Mouse (Mus musculus): Measurements from ENCODE around the gene Nup153. TPM values are rescaled to one million over a fixed set of nuclear protein-coding genes. Genes with fewer than 3 reads are reported as not detected.

The Nup153 gene
- total RNA-seq, 2 experiments from 2014 or later, result 46.5 to 49.7 TPM

GRCm38 (mm10) chr13:46690559-46691241 is 37.0 kb downstream of the Nup153 start:
- Histone ChIP-seq H3K27ac (no peak overlapping the region), H3K4me3 (no peak overlapping the region)
- DNase-seq, result no peak
- no peak for TF ChIP-seq CTCF (IDR thresholded peaks at IDR 0.05)
- intact Hi-C loops (cut with DNase I), result no loop called here

DNA sequence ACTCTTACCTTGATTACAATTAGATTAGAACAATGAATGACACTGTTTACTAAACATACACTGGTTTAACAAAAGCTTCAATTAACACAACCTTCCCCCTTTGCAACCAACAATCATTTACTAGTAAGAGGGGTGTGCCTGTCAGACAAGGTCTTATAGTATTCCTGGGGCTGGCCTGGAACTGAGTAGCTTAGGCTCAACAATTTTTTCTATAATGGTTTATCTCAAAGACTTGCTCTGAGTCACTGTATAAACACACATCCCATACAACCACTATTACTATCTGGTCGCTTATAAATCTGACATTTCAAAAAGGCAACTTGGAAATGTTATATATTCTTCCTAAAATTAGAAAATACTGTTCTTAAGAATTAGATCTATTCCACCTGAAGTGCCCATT is 44.4 kb downstream of the Nup153 start:
- H3K4me3 ChIP-seq, result no peak overlapping the region
- intact Hi-C loops (cut with DNase I), result no loop called here
- TF ChIP-seq CTCF (IDR thresholded peaks at IDR 0.05), result no peak
- no peak for DNase-seq
- H3K27ac ChIP-seq, result no peak overlapping the region

DNA sequence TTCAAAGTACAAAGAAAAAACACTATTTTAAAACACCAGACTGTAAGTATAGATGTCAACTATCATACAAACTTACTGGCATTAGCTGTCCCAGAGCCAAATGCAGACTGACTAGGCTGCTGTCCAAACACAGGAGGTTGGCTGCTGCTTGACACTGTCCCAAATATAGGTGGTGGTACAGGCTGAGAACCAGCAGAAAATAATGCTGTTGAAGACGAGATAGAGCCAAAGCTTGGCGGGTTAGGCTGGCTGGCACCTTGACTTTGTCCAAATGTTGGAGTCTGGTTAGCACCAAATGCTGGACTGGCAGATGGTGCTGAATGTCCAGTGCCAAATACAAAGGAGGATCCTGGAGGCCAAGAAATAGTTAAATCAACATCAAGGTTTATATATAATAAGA is 44.8 kb downstream of the Nup153 start:
- Histone ChIP-seq H3K27ac (no peak overlapping the region), H3K4me3 (no peak overlapping the region)
- DNase-seq, result peak; percentile 45
- intact Hi-C loops (cut with DNase I), result no loop called here
- TF ChIP-seq CTCF (IDR thresholded peaks at IDR 0.05), result no peak

- H3K27ac ChIP-seq, result no peak overlapping the region
- intact Hi-C loops (cut with DNase I), result no loop called here
- TF ChIP-seq CTCF (IDR thresholded peaks at IDR 0.05), result no peak
- H3K4me3 ChIP-seq, result no peak overlapping the region
- no peak for DNase-seq
Measured at GRCm38 (mm10) chr13:46677721-46678120, 50.0 kb downstream of the Nup153 start.

GRCm38 (mm10) chr13:46674601-46675000 is 53.1 kb downstream of the Nup153 start:
- H3K27ac ChIP-seq, result peak overlapping the region; percentile 20; the same call in 1 of the 2 replicates
- DNase-seq, result peak; percentile 44
- TF ChIP-seq CTCF (IDR thresholded peaks at IDR 0.05), result no peak
- intact Hi-C loops (cut with DNase I), result no loop called here
- no peak overlapping the region for H3K4me3 ChIP-seq

GRCm38 (mm10) chr13:46670514-46670913 is 57.2 kb downstream of the Nup153 start:
- DNase-seq, result no peak
- TF ChIP-seq CTCF (IDR thresholded peaks at IDR 0.05), result no peak
- intact Hi-C loops (cut with DNase I), result no loop called here

GRCm38 (mm10) chr13:46669620-46670271 is 58.0 kb downstream of the Nup153 start:
- peak; percentile 26; the same call in 1 of the 2 replicates for TF ChIP-seq CTCF (IDR thresholded peaks at IDR 0.05)
- H3K27ac ChIP-seq, result peak overlapping the region; percentile 96
- intact Hi-C loops (cut with DNase I), result loop anchor here (5.0 kb wide), 1 partner anchor 247 kb away; no protein-coding TSS in a partner anchor
- peak overlapping the region; percentile 91 for H3K4me3 ChIP-seq
- peak; percentile 52 for DNase-seq

More at GRCm38 (mm10) chr13:46670514-46670913, 57.2 kb downstream of the Nup153 start:
- Histone ChIP-seq H3K4me3 (peak overlapping the region; percentile 91), H3K27ac (peak overlapping the region; percentile 96)

DNA sequence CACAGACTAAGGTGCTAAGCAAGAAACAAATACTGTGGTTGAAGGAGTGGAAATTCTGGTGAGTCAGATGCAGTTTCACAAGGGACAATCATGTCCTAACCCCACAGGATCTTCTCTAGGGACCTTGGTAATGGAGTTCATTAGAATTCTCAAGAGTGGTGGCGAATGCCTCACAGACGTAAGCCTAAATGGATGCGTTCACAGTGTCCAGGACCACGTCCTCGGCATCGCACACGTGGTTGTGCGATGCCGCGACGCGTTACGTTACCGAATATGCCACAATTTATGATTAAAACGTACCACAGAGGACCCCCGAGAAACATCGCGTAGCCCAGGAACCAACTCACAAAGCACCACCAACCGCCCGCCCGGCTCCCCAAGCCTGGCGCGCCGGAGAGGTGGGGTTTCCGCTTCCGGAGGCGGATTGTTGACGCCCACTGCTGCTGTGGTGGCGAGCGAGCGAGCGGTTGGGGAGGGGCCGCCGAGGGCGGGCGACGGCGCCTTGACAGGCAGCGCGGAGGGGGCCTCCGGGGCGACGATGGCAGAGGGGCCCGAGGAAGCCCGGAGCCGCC is 58.6 kb downstream of the Nup153 start, which contains the start of gene Fam8a1:
TSS of gene Fam8a1 (plus strand) at position 475 of the 572 bp plus-strand sequence.
- intact Hi-C loops (cut with DNase I), result loop anchor here (5.0 kb wide), 1 partner anchor 247 kb away; no protein-coding TSS in a partner anchor

GRCm38 (mm10) chr13:46663461-46663964 is 64.2 kb downstream of the Nup153 start:
- intact Hi-C loops (cut with DNase I), result loop anchor here (2.0 kb wide), 2 partner anchors 307 to 353 kb away; no protein-coding TSS in a partner anchor
- no peak overlapping the region for H3K27ac ChIP-seq
- H3K4me3 ChIP-seq, result no peak overlapping the region
- peak; percentile 72 for TF ChIP-seq CTCF (IDR thresholded peaks at IDR 0.05)
- no peak for DNase-seq

More for the DNA sequence above, 58.6 kb downstream of the Nup153 start, which contains the start of gene Fam8a1:
- peak; percentile 94 for DNase-seq
- TF ChIP-seq CTCF (IDR thresholded peaks at IDR 0.05), result no peak
- Histone ChIP-seq H3K27ac (peak within 1 kb of the TSS; percentile 96), H3K4me3 (peak within 1 kb of the TSS; percentile 91)

GRCm38 (mm10) chr13:46659211-46659610 is 68.5 kb downstream of the Nup153 start:
- intact Hi-C loops (cut with DNase I), result no loop called here
- no peak for DNase-seq
- peak; percentile 15; the same call in 1 of the 2 replicates for TF ChIP-seq CTCF (IDR thresholded peaks at IDR 0.05)
- no peak overlapping the region for H3K27ac ChIP-seq
- no peak overlapping the region for H3K4me3 ChIP-seq

DNA sequence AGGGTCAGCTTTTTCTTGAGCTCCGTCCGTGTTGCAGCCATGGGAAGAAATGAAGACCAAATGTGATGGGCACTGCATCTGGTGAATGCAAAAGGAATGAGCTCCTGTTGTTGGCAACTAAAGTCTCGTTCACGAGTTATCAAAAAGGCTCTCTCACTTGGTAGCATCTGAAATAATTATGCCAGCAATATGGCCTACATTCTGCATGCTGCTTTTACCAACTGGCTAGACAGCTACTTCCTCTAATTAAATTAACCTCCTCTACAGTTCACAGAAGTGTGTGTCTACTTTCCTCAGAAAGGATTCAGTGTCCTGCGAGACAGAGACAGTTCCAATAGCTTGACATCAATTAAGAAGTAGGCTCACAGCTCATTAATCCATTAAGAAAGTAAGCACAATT is 73.2 kb downstream of the Nup153 start:
- H3K27ac ChIP-seq, result no peak overlapping the region

DNA sequence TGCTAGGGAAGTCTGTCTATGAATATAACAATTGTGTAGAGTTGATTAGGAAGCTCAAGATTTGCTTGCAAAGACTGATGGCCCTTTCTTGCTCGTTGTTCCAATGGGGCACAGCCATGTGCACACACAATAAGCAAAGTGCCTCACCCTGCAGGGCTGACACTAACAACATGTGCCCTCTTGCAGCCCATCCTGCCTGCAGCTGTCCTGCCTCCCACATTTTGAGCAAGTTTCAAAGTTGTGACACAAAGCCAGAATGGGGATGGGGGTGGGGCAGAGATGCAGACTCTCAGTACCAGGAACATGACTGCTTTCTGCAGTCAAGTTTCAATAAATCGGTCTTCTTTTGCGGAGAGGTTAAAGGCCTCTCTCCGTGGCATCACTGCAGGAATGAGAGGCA is 74.1 kb downstream of the Nup153 start:
- no peak for TF ChIP-seq CTCF (IDR thresholded peaks at IDR 0.05)

More for the DNA sequence above, 73.2 kb downstream of the Nup153 start:
- no peak for DNase-seq
- no peak overlapping the region for H3K4me3 ChIP-seq
- TF ChIP-seq CTCF (IDR thresholded peaks at IDR 0.05), result no peak
- intact Hi-C loops (cut with DNase I), result no loop called here

DNA sequence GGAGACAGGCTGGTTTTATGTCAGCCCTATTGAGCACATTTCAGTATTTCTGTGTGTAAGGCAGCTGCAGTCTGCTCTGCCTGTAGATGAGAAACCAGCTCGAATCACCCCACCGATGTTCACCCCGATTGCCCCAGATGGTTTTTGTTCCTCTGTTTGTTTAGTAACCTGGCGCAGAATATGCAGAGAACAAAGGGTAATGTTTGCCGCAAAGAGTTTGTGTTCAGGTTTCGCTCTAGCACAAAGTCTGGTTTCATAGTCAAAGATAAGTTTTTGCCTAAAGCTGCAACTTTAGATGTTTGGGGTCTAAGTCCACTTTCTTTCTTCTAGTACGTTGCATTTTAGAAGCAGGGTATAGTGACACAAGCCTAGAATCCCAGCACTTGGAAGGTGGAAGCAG is 75.1 kb downstream of the Nup153 start:
- intact Hi-C loops (cut with DNase I), result no loop called here
- no peak overlapping the region for H3K4me3 ChIP-seq
- no peak for TF ChIP-seq CTCF (IDR thresholded peaks at IDR 0.05)

More for the DNA sequence above, 74.1 kb downstream of the Nup153 start:
- DNase-seq, result no peak
- no peak overlapping the region for H3K27ac ChIP-seq
- intact Hi-C loops (cut with DNase I), result no loop called here
- no peak overlapping the region for H3K4me3 ChIP-seq

More for the DNA sequence above, 75.1 kb downstream of the Nup153 start:
- no peak overlapping the region for H3K27ac ChIP-seq
- DNase-seq, result no peak

Measured in gastrocnemius, adult 2 months (tissue).